Mouse (Mus musculus) heart, embryonic 16.5 days (tissue): Measurements from ENCODE around the gene Ppp4r2. TPM values are rescaled to one million over a fixed set of nuclear protein-coding genes. Genes with fewer than 3 reads are reported as not detected.

Experiments
- ATAC-seq: fragments of 200-750 bp; cut with Nextera tagmentation; replicated peaks from 2 replicates; pipeline ENCODE4 v1.8.0; 2017; ENCODE audit warnings: moderate number of reproducible peaks; ENCODE audit not compliant: insufficient read depth, low FRiP score; ENCODE audit errors: extremely low read depth
- H3K27ac ChIP-seq: fragments of 300-500 bp; sonication (generic); 2 replicates; pipeline ENCODE4 v1.5.1; 2014; ENCODE audit warnings: mild to moderate bottlenecking, low read length, control low read depth, moderate library complexity
- H3K27me3 ChIP-seq: fragments of 300-500 bp; sonication (generic); 2 replicates; pipeline ENCODE4 v1.6.1; 2014; ENCODE audit warnings: low read length, mixed read lengths; ENCODE audit not compliant: control insufficient read depth, insufficient read depth
- H3K36me3 ChIP-seq: fragments of 300-500 bp; sonication (generic); 2 replicates; pipeline ENCODE4 v1.6.1; 2014; ENCODE audit not compliant: control insufficient read depth, insufficient read depth
- H3K4me1 ChIP-seq: fragments of 300-500 bp; sonication (generic); 2 replicates; pipeline ENCODE4 v1.6.1; 2014; ENCODE audit warnings: low read length, mixed read lengths; ENCODE audit not compliant: control insufficient read depth, insufficient read depth
- H3K4me2 ChIP-seq: fragments of 300-500 bp; sonication (generic); 2 replicates; pipeline ENCODE4 v1.6.1; 2014; ENCODE audit warnings: low read depth, mild to moderate bottlenecking, control low read depth, low read length
- H3K4me3 ChIP-seq: fragments of 300-500 bp; sonication (generic); 2 replicates; pipeline ENCODE4 v1.5.1; 2014; ENCODE audit warnings: mild to moderate bottlenecking, control low read depth, low read length
- H3K9ac ChIP-seq: fragments of 300-500 bp; sonication (generic); 2 replicates; pipeline ENCODE4 v1.6.1; 2014; ENCODE audit warnings: low read length, control low read depth
- H3K9me3 ChIP-seq: fragments of 300-500 bp; sonication (generic); replicated peaks from 2 replicates; pipeline ENCODE4 v1.6.1; 2016; ENCODE audit warnings: low read length; ENCODE audit not compliant: control insufficient read depth
- WGBS: fragments of 180-500 bp; shearing (Covaris S2); extraction: QIAGEN DNeasy Blood & Tissue Kit; methylation state at CpG from one replicate; pipeline ENCODE4 v1.1.7; 2014; 5-methylcytosine and 5-hydroxymethylcytosine counted together
- polyA plus RNA-seq: library from polyadenylated mRNA; unstranded; fragments of >200 nt; fragmentation: Nextera tagmentation; extraction: Ambion mirVana; gene quantifications from 2 replicates; pipeline ENCODE4 v1.2.1, GENCODE M21; 2015

Gene Ppp4r2
- polyA plus RNA-seq, 1 experiment from 2014 or later = 11.8 TPM

DNA sequence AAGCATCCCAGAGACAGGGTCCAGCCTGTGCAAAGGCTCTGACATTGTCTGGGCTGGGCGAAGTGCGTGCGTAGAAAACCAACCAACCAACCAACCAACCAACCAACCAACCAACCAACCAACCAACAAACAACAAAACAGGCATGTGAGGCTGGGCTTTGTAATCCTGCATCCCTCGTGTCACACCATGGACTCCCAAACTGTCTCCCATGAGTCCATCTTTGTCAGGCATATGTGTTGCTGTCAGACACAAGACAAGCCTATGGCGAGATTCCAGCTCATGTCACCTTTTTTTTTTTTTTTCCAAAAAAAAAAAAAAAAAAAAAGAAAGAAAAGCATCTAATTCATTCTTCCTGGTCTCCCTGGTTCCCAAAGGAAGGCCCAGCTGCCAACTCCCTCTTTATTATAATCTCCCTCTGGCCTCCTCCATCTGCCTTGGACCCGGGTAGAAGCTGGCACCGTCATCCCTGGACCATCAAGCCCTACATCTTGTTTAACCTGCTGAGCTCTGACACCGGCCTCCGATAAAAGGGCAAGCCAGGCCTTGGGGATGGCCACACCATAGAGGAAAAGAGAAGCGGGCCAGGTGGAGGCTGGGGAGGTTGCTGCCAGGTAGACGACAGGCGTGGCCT is 51.3 kb downstream of the Ppp4r2 start:
- H3K4me2 ChIP-seq = no peak overlapping the region
- no peaks in the 10 kb centered on the region; the same call in 1 of the 2 replicates for H3K27me3 ChIP-seq
- WGBS = 89% methylated on average over 12 of the region's 12 CpGs
- H3K9ac ChIP-seq = no peak overlapping the region
- ATAC-seq = no peak
- H3K27ac ChIP-seq = no peak overlapping the region
- H3K9me3 ChIP-seq = peaks cover 5% of the 10 kb centered on the region; the same call in 1 of the 2 replicates
- peaks cover 4% of the 10 kb centered on the region; the same call in 1 of the 2 replicates for H3K4me1 ChIP-seq
- H3K4me3 ChIP-seq = no peak overlapping the region
- no peaks in the 10 kb centered on the region for H3K36me3 ChIP-seq

DNA sequence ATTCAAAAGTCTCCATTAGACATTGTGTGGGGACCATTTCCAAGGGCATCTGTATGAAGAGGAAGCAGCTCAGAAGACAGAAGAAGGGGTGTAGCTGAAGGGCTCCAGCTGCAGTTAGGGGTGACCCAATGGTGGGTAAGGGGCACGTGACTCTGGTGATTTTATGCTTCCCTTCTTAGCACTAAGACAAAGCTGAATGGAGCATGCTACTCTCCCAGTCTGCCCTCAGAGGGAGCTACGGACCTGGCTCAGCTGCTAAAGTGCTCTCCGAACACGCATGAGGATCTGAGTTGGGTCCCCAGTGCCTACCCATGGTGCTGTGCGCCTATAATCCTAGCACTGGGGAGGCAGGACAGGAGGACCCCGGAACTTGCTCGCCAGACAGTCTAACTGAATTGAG is 52.0 kb downstream of the Ppp4r2 start:
- no peak overlapping the region for H3K4me3 ChIP-seq
- H3K27ac ChIP-seq = no peak overlapping the region
- H3K4me1 ChIP-seq = peaks cover 4% of the 10 kb centered on the region; the same call in 1 of the 2 replicates
- no peaks in the 10 kb centered on the region for H3K36me3 ChIP-seq
- no peak overlapping the region for H3K9ac ChIP-seq
- ATAC-seq = no peak
- 64% methylated on average over 7 of the region's 7 CpGs for WGBS
- H3K27me3 ChIP-seq = no peaks in the 10 kb centered on the region; the same call in 1 of the 2 replicates
- no peak overlapping the region for H3K4me2 ChIP-seq
- peaks cover 5% of the 10 kb centered on the region; the same call in 1 of the 2 replicates for H3K9me3 ChIP-seq

- peaks cover 5% of the 10 kb centered on the region; the same call in 1 of the 2 replicates for H3K9me3 ChIP-seq
- no peak overlapping the region for H3K9ac ChIP-seq
- no peak for ATAC-seq
- no peaks in the 10 kb centered on the region; the same call in 1 of the 2 replicates for H3K27me3 ChIP-seq
- H3K4me3 ChIP-seq = no peak overlapping the region
- H3K27ac ChIP-seq = no peak overlapping the region
- H3K4me1 ChIP-seq = peaks cover 13% of the 10 kb centered on the region
- H3K36me3 ChIP-seq = no peaks in the 10 kb centered on the region
- no peak overlapping the region for H3K4me2 ChIP-seq
- 77% methylated on average over 9 of the region's 9 CpGs for WGBS
Measured at GRCm38 (mm10) chr6:100887012-100887411, 53.6 kb downstream of the Ppp4r2 start.

DNA sequence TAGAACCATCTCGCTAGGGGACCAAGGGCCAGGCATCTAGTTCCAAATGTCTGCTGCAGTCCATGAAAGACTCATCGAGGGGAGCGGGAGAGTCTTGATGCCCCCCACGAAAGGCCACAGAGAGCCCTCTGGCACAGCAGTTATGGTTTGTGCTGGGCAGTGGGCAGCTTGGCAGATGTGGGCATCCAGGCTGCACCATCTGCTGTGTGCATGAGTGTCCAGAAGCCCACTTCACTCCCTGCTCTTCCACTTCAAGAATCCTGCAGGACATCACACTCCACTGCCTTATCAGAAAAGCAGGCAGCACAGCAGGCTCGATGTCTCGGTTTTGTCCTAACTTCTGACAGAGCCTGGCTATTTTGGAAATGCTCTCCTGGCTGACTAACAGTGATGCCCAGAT is 55.9 kb downstream of the Ppp4r2 start:
- ATAC-seq = no peak
- H3K27me3 ChIP-seq = no peaks in the 10 kb centered on the region; the same call in 1 of the 2 replicates
- no peak overlapping the region for H3K9ac ChIP-seq
- WGBS = 72% methylated on average over 6 of the region's 6 CpGs
- H3K36me3 ChIP-seq = no peaks in the 10 kb centered on the region
- H3K4me3 ChIP-seq = no peak overlapping the region
- H3K27ac ChIP-seq = no peak overlapping the region
- no peak overlapping the region for H3K4me2 ChIP-seq
- 0 out of 2 replicates have a peak, but pooled peaks cover 3% of the 10 kb centered on the region for H3K9me3 ChIP-seq
- peaks cover 18% of the 10 kb centered on the region for H3K4me1 ChIP-seq

DNA sequence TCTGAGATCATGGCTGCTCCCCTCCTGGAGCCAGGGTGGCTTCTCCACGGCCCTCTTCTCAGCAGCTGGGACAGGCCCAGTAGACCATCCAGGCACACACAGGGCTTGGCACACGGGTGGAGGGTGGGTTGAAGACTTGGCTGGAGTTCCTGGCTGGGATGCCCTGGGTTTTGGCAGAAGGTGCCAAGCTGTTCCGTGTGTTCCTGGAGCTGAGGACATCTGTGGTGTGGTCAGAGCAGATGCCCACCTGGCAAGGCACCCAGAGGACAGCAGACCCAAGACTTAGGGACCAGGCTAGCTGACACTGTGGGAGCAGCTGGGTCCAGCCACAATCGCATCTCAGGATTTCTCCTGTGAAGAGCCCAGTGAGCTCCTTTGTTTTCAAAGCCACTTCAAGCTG is 59.1 kb downstream of the Ppp4r2 start:
- H3K36me3 ChIP-seq = no peaks in the 10 kb centered on the region
- peaks cover 18% of the 10 kb centered on the region for H3K4me1 ChIP-seq
- H3K4me2 ChIP-seq = no peak overlapping the region
- no peaks in the 10 kb centered on the region for H3K27me3 ChIP-seq
- H3K4me3 ChIP-seq = no peak overlapping the region
- no peak for ATAC-seq
- 60% methylated on average over 4 of the region's 4 CpGs for WGBS
- H3K9ac ChIP-seq = no peak overlapping the region
- H3K9me3 ChIP-seq = 0 out of 2 replicates have a peak, but pooled peaks cover under 1% of the 10 kb centered on the region
- H3K27ac ChIP-seq = no peak overlapping the region

GRCm38 (mm10) chr6:100893073-100893472 is 59.7 kb downstream of the Ppp4r2 start:
- Histone ChIP-seq H3K27ac (no peak overlapping the region), H3K27me3 (no peaks in the 10 kb centered on the region; the same call in 1 of the 2 replicates), H3K9me3 (no peaks in the 10 kb centered on the region), H3K4me3 (no peak overlapping the region), H3K4me1 (peaks cover 18% of the 10 kb centered on the region), H3K4me2 (no peak overlapping the region), H3K9ac (no peak overlapping the region), H3K36me3 (no peaks in the 10 kb centered on the region)
- WGBS = 23% methylated on average over 5 of the region's 5 CpGs
- no peak for ATAC-seq

DNA sequence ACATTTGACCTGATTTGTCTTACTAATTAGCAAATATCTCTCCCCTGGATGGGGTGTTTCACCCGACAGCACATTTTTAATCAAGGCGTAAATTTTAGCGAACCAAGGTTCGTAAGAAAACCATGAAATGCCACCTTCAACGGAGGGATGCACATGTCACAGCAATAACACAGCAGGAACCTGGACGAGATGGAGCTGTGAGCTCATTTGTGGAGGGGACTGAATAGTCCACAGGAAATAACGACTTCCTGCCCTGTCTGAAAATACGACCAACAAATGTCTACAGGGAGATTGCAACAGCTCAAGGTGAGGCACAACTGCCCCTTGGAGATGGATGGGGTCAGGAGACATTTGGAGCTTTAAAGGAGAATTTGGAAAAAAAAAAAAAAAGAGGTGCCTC is 61.8 kb downstream of the Ppp4r2 start:
- Histone ChIP-seq H3K4me2 (no peak overlapping the region), H3K4me3 (no peak overlapping the region), H3K9me3 (no peaks in the 10 kb centered on the region), H3K27ac (no peak overlapping the region), H3K27me3 (no peaks in the 10 kb centered on the region; the same call in 1 of the 2 replicates), H3K36me3 (no peaks in the 10 kb centered on the region), H3K9ac (no peak overlapping the region), H3K4me1 (peaks cover 18% of the 10 kb centered on the region)
- ATAC-seq = no peak
- WGBS = 65% methylated on average over 8 of the region's 8 CpGs

GRCm38 (mm10) chr6:100896883-100897282 is 63.5 kb downstream of the Ppp4r2 start:
- H3K9ac ChIP-seq = no peak overlapping the region
- WGBS = 81% methylated on average over 5 of the region's 5 CpGs
- H3K9me3 ChIP-seq = no peaks in the 10 kb centered on the region
- H3K36me3 ChIP-seq = no peaks in the 10 kb centered on the region
- H3K4me3 ChIP-seq = no peak overlapping the region
- no peak overlapping the region for H3K4me2 ChIP-seq
- no peak for ATAC-seq
- peaks cover 8% of the 10 kb centered on the region for H3K4me1 ChIP-seq
- H3K27ac ChIP-seq = no peak overlapping the region
- no peaks in the 10 kb centered on the region; the same call in 1 of the 2 replicates for H3K27me3 ChIP-seq

- Histone ChIP-seq H3K36me3 (no peaks in the 10 kb centered on the region), H3K4me2 (no peak overlapping the region), H3K9me3 (no peaks in the 10 kb centered on the region), H3K9ac (no peak overlapping the region), H3K4me3 (no peak overlapping the region), H3K27me3 (no peaks in the 10 kb centered on the region), H3K4me1 (no peaks in the 10 kb centered on the region), H3K27ac (no peak overlapping the region)
- 75% methylated on average over 5 of the region's 5 CpGs for WGBS
- no peak for ATAC-seq
Measured at GRCm38 (mm10) chr6:100904463-100904862, 71.0 kb downstream of the Ppp4r2 start.
